Mouse (Mus musculus) left cerebral cortex, adult 2 months (tissue): ENCODE data around the gene Ripk4. TPM values are rescaled to one million over a fixed set of nuclear protein-coding genes. Genes with fewer than 3 reads are reported as not detected.

Experiments
- DNase-seq, 2 experiments: peaks; one replicate each; pipeline ENCODE4 v3.0.0; 2021 to 2022; ENCODE audit warnings: low spot score in 2 of 2, mixed read lengths in 1 of 2; ENCODE audit errors: extremely low spot score in 1 of 2
- H3K27ac ChIP-seq: fragments of 200-600 bp; 2 replicates; pipeline ENCODE4 v1.8.1; 2022
- H3K4me3 ChIP-seq: fragments of 200-600 bp; 2 replicates; pipeline ENCODE4 v1.8.1; 2022
- CTCF ChIP-seq: fragments of 200-600 bp; IDR thresholded peaks from 2 replicates; pipeline ENCODE4 v1.8.1; 2022; ENCODE audit warnings: antibody characterized with exemption, mild to moderate bottlenecking, moderate library complexity
- intact Hi-C: fragments of 180-260 bp; cut with DNase I; formaldehyde crosslinking; loops from one replicate; pipeline ENCODE4 v1.15.1; 2025
- total RNA-seq, 2 experiments: library from RNA; stranded (reverse); gene quantifications; 2 replicates each; pipeline ENCODE4 v1.2.3; 2021

Gene Ripk4
- total RNA-seq, 2 experiments from 2014 or later: 0.16 to 0.47 TPM

DNA sequence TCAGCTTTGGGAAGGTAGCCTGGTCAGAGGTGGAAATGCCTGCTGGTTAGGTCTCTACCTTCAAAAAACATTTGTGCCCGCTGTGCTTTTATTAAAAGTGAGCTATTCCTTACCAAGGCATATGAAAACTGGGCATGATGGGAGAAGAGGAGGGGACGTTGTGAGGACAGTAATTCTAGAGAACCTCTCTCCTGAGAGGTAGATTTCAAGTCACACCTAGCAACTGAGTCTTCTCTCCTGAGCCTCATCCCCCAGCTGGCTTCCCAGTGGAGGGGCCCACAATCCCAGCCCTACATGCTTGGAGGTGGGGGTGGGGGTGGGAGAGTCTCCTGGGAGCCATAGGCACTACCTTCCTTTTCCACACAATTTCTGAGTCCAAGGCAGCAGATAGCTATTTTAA, 1.0 kb upstream of the Ripk4 start:
- intact Hi-C loops: loop anchor here (5.0 kb wide), 1 partner anchor 57 kb away; no protein-coding TSS in a partner anchor
- no peak for DNase-seq

DNA sequence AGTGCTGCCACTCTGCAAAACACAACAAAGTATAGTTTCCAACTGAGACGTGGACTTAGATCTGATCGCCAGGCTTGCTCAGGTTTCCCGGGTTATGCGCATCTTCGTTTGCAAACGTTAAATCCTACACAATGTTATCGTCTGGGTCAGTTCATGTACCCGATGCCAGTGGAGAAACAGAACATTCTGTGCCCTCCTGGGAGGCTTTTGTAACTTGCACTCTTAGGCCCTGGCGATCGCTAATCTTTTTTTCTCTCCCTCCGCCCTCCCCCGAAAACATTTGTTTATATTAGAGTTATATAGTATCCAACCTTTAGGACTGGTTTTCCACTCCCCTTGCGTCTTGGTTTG, 378 bp upstream of the Ripk4 start:
- Histone ChIP-seq H3K27ac (no peak overlapping the region), H3K4me3 (no peak overlapping the region)
- TF ChIP-seq CTCF: no peak
- intact Hi-C loops: no loop called here
- no peak for DNase-seq

More for the DNA sequence above, 1.0 kb upstream of the Ripk4 start:
- TF ChIP-seq CTCF: no peak
- Histone ChIP-seq H3K27ac (no peak overlapping the region), H3K4me3 (no peak overlapping the region)

DNA sequence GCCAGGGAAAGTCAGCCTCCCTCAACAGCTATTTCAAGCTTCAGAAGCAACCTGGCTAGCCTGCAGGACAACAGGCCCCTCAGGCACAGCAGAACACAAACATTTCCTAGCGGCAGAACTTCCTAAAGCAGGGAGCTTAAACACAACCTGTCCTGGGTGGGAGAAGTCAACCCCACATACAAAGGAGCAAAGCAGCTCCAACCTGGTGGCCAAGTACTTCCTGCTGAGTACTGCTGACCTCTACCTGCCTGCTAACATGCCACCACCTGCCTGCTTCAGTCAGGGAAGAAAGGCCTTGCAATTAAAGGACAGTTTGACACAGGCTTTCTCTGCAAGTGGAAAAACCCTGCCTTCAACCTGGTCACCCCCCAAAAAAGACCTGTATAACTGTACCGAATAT, 1.8 kb downstream of the Ripk4 start:
- Histone ChIP-seq H3K27ac (no peak overlapping the region), H3K4me3 (no peak overlapping the region)
- TF ChIP-seq CTCF: no peak
- intact Hi-C loops: no loop called here
- no peak for DNase-seq

DNA sequence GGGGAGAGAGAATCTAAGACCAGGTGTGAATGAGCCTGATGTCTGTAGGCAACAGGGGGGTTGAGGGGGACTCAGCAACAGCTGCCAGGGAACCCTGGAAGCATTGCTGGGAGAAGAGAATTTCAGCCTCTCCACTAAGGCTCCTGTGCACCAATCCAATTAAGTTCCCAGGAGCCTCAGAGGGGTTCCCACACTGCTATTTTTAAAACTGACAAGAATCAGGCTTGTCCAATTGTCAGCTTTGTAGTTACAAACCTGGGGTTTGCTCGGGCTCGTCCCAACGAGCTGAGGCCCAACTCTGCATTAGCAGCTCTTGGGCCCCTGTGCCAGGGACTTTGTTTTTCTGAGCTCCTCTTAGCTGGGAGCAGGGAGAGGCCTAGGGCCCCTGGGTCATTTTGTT, 3.9 kb downstream of the Ripk4 start:
- intact Hi-C loops: no loop called here
- no peak for TF ChIP-seq CTCF
- Histone ChIP-seq H3K27ac (no peak overlapping the region), H3K4me3 (no peak overlapping the region)
- DNase-seq: no peak

DNA sequence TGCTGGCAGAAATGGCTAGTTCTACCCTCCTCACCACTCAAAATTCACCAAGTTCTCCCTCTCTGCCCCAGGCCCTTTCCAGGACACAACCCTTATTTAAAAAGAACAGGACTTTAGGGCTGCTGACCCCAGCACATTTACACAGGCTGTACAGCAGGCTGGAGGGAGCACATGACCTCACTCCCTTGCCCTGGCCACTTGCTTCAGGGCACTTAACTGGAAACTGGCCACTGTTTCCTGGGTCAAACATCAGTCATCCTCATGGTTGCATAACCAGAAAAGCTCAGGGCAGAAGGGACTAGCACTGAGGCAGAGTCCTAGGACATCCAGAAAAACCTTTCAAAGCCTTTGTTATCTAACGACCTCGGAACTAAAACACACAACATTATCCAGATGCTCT, 5.3 kb downstream of the Ripk4 start:
- TF ChIP-seq CTCF: no peak
- Histone ChIP-seq H3K27ac (no peak overlapping the region), H3K4me3 (no peak overlapping the region)
- no peak for DNase-seq
- intact Hi-C loops: no loop called here

DNA sequence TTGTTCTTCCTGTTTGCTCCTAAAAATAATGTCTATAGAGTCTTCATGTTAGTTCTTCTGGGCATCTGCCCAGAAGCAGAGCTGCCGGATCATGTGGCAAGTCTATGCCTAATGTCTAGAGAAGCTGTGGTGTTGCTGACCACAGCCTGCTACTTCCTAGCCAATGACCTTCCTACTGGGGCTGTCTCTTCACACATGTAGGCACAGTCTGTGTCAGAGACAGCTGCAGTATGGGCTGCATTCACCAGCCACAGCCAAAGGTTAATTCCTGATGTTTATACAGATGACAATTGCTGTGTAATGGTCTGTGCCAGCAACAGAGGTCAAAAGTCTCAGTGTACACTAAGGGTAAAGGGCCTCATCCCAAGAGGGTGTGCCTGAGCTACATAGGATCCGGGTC, 7.1 kb downstream of the Ripk4 start:
- H3K27ac ChIP-seq: no peak overlapping the region
- no peak for DNase-seq
- H3K4me3 ChIP-seq: no peak overlapping the region
- no peak for TF ChIP-seq CTCF
- intact Hi-C loops: no loop called here

DNA sequence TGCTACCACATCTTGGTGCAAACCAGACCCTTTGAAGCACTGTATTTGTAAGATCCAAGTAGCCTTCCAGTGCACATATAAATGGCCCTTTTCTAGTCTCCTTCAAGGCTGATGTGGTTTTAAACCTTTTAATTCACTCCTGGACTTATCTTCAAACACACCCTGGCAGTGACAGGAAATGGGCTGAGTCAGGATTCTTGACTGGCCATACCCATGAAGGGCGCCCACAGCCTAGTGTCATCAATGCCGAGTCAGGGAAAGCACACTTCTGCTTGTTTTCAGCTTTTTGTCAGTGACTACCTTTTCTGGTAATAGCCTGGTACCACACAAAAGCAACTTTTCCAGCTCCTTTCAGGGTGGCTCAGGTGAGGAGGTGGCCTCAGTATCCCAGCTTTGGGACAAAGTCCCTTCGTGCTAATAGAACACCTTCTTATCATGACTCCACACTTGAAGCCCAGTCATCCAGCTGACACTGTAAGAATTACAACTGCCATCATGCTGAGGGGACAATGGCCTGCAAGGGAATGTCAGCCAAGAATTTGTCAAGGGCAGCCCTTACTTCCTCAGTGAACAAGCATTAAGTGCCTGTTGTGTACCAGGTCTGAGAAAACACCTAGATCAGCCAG, 11.2 kb downstream of the Ripk4 start:
- DNase-seq: no peak
- H3K4me3 ChIP-seq: no peak overlapping the region
- H3K27ac ChIP-seq: no peak overlapping the region
- intact Hi-C loops: no loop called here
- TF ChIP-seq CTCF: no peak

DNA sequence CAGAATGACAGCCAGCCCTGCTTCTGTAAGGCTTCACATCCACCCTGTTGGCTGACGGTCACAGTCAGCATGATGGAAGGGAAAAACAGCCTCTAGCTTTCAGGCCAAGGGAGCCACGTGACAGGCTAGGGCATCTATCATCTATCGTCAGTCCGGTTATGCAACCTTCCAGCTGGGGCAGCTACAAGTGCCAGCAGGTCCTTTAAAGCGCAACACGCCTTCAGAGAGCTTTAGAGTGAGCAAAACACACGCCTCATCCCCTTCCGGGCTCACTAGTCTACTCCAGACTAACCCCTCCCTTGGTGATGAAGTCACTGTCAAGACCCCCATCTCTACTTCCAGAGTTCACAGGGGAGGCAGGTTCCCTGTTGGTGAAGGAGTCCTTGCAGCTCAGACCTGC, 11.7 kb downstream of the Ripk4 start:
- no peak for DNase-seq
- Histone ChIP-seq H3K27ac (no peak overlapping the region), H3K4me3 (no peak overlapping the region)
- intact Hi-C loops: no loop called here
- no peak for TF ChIP-seq CTCF

DNA sequence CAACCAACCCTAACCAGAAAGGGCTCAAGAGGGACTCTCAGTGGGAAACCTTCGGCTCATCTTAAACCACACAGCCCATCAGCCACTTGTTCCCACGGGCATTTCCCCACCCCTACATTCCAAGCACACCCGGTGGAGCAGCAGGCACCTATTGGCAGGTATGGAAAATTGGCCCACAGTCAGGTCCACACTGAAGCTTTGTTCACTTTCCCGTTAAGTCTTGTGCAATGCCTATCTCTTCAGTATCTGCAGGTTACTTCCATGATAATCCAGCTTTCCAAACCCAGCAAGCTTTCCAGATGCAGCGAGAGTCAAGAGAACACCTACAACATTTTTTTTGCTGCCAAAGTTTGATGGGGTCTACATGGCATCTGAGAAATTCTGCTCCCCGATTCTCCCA, 15.2 kb downstream of the Ripk4 start:
- intact Hi-C loops: no loop called here
- no peak for TF ChIP-seq CTCF
- no peak overlapping the region for H3K27ac ChIP-seq
- no peak overlapping the region for H3K4me3 ChIP-seq
- DNase-seq: no peak

DNA sequence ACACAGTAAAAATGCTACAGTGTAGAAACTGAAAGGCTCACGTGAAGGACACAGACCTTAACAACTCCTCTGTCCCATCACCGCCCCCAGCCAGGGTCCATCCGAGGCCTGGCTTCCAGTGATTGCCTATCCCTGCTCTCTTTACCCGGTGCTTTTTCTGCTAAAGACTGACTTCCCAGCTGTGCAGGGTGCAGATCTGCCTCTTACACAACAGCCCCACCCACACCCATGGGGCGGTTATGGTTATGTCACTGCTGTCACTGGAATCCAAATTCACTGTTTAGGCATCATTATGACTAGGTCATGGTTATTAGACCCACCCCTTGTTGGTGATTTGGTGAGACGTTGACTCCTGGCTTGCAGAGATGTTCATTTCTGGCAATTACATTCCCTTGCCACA, 25.6 kb downstream of the Ripk4 start:
- H3K27ac ChIP-seq: no peak overlapping the region
- intact Hi-C loops: no loop called here
- DNase-seq: no peak
- H3K4me3 ChIP-seq: no peak overlapping the region
- TF ChIP-seq CTCF: no peak

DNA sequence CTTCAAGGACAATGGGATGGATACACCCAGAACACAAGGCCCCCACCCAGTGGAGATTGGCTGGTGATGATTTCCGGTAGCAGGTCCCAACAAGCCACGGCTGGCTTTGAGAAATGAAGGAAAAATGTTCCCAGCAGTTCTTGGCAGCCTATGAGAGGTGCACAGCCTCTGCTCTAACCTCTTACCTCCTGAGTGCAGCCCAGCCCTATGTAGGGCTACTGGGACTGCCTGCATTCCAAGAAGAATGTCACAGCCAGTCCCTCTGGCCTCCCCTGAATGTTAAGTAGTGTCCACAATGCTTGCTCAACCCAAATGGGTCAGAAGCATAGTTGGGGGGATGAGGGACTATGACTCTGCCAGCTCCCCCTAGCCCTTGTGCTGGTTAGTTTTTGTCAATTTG, 27.0 kb downstream of the Ripk4 start:
- H3K27ac ChIP-seq: no peak overlapping the region
- no peak for TF ChIP-seq CTCF
- H3K4me3 ChIP-seq: no peak overlapping the region
- DNase-seq: no peak
- intact Hi-C loops: no loop called here

DNA sequence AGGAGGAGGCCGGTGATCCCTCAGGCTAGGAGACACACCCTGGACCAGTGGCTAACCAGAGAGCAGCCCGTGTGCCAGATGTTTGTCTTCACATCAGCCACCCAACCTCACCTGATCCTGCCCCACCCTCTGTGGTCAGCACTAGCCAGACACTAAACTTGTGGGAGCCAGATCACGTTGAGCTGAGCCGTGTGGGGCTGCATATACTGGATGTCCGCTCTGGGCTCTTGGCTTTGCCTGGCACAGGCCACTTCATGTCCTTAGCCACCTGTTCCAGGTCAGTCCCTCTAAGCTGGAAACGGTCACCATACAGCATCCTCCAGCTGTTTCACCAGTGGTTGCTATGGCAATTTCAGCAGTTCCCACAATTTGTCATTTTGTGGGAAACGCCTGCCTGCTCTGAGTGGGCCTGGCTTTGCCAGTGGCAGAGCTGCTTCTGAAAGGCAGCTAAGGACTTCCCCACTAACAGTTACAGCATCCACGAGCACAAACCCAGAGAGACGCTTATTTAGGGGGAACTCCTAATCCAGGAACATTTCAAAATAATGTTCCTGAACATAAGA, 28.7 kb downstream of the Ripk4 start:
- H3K27ac ChIP-seq: no peak overlapping the region
- intact Hi-C loops: no loop called here
- no peak overlapping the region for H3K4me3 ChIP-seq
- no peak for DNase-seq
- TF ChIP-seq CTCF: no peak

DNA sequence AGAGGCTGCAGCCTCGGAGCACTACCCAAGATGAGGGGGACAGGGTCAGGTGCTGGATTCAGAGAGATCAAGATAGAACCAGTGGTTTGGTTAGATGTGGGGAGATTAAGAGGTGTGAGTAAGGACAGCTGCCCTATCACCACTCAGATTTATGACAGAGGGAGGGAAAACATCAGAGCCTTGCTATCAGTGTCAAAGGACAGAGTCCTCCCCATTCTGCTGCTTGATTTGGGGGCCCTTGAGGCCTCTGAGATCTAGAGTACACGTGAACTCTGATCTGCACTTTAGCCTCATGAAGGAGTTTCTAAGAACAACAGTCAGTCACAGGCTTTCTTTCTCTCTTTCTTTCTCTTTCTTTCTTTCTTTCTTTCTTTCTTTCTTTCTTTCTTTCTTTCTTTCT, 30.0 kb downstream of the Ripk4 start:
- intact Hi-C loops: no loop called here
- TF ChIP-seq CTCF: no peak
- Histone ChIP-seq H3K27ac (no peak overlapping the region), H3K4me3 (no peak overlapping the region)
- DNase-seq: no peak

DNA sequence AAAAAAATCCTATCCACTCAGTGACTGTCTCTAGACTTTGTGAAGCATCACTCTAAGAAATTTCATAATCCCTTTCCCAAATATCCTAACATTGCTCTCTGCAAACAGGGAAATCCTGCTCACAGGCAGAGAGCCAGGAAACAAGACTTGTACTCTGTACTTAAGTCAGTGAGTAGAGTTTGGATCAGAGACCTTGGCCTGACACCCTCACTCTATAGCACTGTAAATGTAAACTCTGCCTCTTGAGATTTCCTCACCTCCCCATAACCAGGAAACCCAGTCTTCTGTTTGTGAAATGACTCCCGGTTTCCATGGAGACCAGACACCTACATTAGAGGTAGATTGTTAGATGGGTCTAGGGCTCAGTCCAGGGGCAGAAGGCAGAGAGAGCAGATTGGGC, 33.3 kb downstream of the Ripk4 start:
- TF ChIP-seq CTCF: no peak
- intact Hi-C loops: no loop called here
- Histone ChIP-seq H3K4me3 (no peak overlapping the region), H3K27ac (no peak overlapping the region)
- no peak for DNase-seq
